Mouse (Mus musculus) thymus, postnatal 14 days (tissue): Measurements from ENCODE around the gene Ntn1.

Experiments used
- DNase-seq: peaks from one replicate; pipeline ENCODE4 v3.0.0; 2021

Gene Ntn1

GRCm38 (mm10) chr11:68324863-68325262, 75.8 kb downstream of the Ntn1 start:
- no peak for DNase-seq

GRCm38 (mm10) chr11:68321417-68321816, 79.2 kb downstream of the Ntn1 start:
- DNase-seq, result no peak

GRCm38 (mm10) chr11:68315551-68316130, 85.0 kb downstream of the Ntn1 start:
- no peak for DNase-seq

- no peak for DNase-seq
Observed at GRCm38 (mm10) chr11:68313861-68314260, 86.8 kb downstream of the Ntn1 start.

- no peak for DNase-seq
Observed at GRCm38 (mm10) chr11:68313065-68313464, 87.6 kb downstream of the Ntn1 start.

GRCm38 (mm10) chr11:68308911-68309580, 91.6 kb downstream of the Ntn1 start:
- no peak for DNase-seq

- no peak for DNase-seq
Observed at GRCm38 (mm10) chr11:68305997-68306396, 94.6 kb downstream of the Ntn1 start.

- DNase-seq, result no peak
Observed at GRCm38 (mm10) chr11:68302323-68302722, 98.3 kb downstream of the Ntn1 start.

GRCm38 (mm10) chr11:68301660-68302059, 99.0 kb downstream of the Ntn1 start:
- no peak for DNase-seq

- DNase-seq, result no peak
Observed at GRCm38 (mm10) chr11:68295474-68295873, 105.1 kb downstream of the Ntn1 start.

GRCm38 (mm10) chr11:68290631-68291030, 110.0 kb downstream of the Ntn1 start:
- DNase-seq, result no peak

GRCm38 (mm10) chr11:68287331-68287730, 113.3 kb downstream of the Ntn1 start:
- DNase-seq, result no peak

GRCm38 (mm10) chr11:68286142-68286808, 114.3 kb downstream of the Ntn1 start:
- no peak for DNase-seq

- no peak for DNase-seq
Observed at GRCm38 (mm10) chr11:68285754-68286141, 114.9 kb downstream of the Ntn1 start.

GRCm38 (mm10) chr11:68280001-68280510, 120.6 kb downstream of the Ntn1 start:
- DNase-seq, result no peak

- peak; percentile 77 for DNase-seq
Observed at GRCm38 (mm10) chr11:68276945-68277344, 123.7 kb downstream of the Ntn1 start.

- DNase-seq, result no peak
Observed at GRCm38 (mm10) chr11:68274331-68274811, 126.3 kb downstream of the Ntn1 start.

- DNase-seq, result no peak
Observed at GRCm38 (mm10) chr11:68273855-68274254, 126.8 kb downstream of the Ntn1 start.

GRCm38 (mm10) chr11:68270730-68271467, 129.7 kb downstream of the Ntn1 start:
- peak; percentile 86 for DNase-seq

GRCm38 (mm10) chr11:68264276-68264675, 136.3 kb downstream of the Ntn1 start:
- no peak for DNase-seq

- DNase-seq, result no peak
Observed at GRCm38 (mm10) chr11:68263100-68263499, 137.5 kb downstream of the Ntn1 start.

- DNase-seq, result peak; percentile 42
Observed at GRCm38 (mm10) chr11:68261162-68261892, 139.3 kb downstream of the Ntn1 start.
